In genomic region chr3:124241734-124242006, GRCm38 (mm10) we compare ENCODE assay signal across 22 mouse cellular contexts.
"Had no signal": no experiment of that assay in that cellular context is flagged by ENCODE, and none has a peak within 500 bp of the region (broad histone marks: within the 10 kb centered on the region; RNA-seq: fewer than 3 reads in every experiment).

No protein-coding gene starts in this region.

- H3K4me3 ChIP-seq: liver, embryonic 13.5 days; liver, embryonic 15.5 days; lung, embryonic 15.5 days; midbrain, embryonic 10.5 days; midbrain, embryonic 12.5 days; myocyte had no signal

- DNase-seq: liver, embryonic 13.5 days; liver, postnatal 0 days; lung, adult 2 months; lung, postnatal 14 days; lung, postnatal 4 days; midbrain, embryonic 14.5 days; retina, postnatal 1 day; right cerebral cortex, adult 18-20 months; right cerebral cortex, postnatal 25 days; right cerebral cortex, postnatal 4 days; spleen, adult 18-20 months; thymus, adult 18-20 months; thymus, postnatal 14 days; thymus, postnatal 36 days had no signal

- H3K27ac ChIP-seq: liver, embryonic 13.5 days; liver, embryonic 15.5 days; lung, embryonic 15.5 days; midbrain, embryonic 10.5 days; midbrain, embryonic 12.5 days had no signal

- H3K9me3 ChIP-seq: liver, embryonic 13.5 days; liver, embryonic 15.5 days; lung, embryonic 15.5 days; midbrain, embryonic 10.5 days; midbrain, embryonic 12.5 days had no signal

- ATAC-seq: liver, postnatal 0 days; lung, postnatal 0 days; midbrain, embryonic 16.5 days had no signal

- H3K4me1 ChIP-seq: liver, embryonic 13.5 days; liver, embryonic 15.5 days; lung, embryonic 15.5 days; midbrain, embryonic 10.5 days; midbrain, embryonic 12.5 days had no signal

- H3K9ac ChIP-seq: liver, embryonic 13.5 days; liver, embryonic 15.5 days; liver, postnatal 0 days; lung, embryonic 15.5 days; midbrain, embryonic 12.5 days had no signal

- H3K27me3 ChIP-seq: liver, embryonic 13.5 days; liver, embryonic 15.5 days; lung, embryonic 15.5 days; midbrain, embryonic 12.5 days had no signal

- H3K4me2 ChIP-seq: liver, embryonic 11.5 days; liver, embryonic 13.5 days; liver, embryonic 15.5 days; lung, embryonic 15.5 days; midbrain, embryonic 12.5 days had no signal

- H3K36me3 ChIP-seq: liver, embryonic 13.5 days; liver, embryonic 15.5 days; lung, embryonic 15.5 days; midbrain, embryonic 10.5 days; midbrain, embryonic 12.5 days had no signal
